Mouse (Mus musculus) testis, postnatal 14 days (tissue): Measurements from ENCODE around the gene Taf8.

ENCODE experiments used
- DNase-seq: peaks from one replicate; pipeline ENCODE4 v3.0.0; 2021; ENCODE audit warnings: low spot score

Taf8 gene

GRCm38 (mm10) chr17:47501946-47502706 lies at the start of gene Taf8:
Gene Taf8 (minus strand): TSS chr17:47502292.
- peak; percentile 92 for DNase-seq

- DNase-seq, result no peak
Measured at GRCm38 (mm10) chr17:47551049-47551448, 49.0 kb upstream of the Taf8 start.

GRCm38 (mm10) chr17:47545861-47546331 lies 43.8 kb upstream of the Taf8 start:
- no peak for DNase-seq

- no peak for DNase-seq
Measured at GRCm38 (mm10) chr17:47545154-47545553, 43.1 kb upstream of the Taf8 start.

- no peak for DNase-seq
Measured at GRCm38 (mm10) chr17:47543051-47543650, 41.1 kb upstream of the Taf8 start.

- DNase-seq, result no peak
Measured at GRCm38 (mm10) chr17:47542061-47542460, 40.0 kb upstream of the Taf8 start.

- no peak for DNase-seq
Measured at GRCm38 (mm10) chr17:47539128-47539527, 37.0 kb upstream of the Taf8 start.

GRCm38 (mm10) chr17:47538049-47538448 lies 36.0 kb upstream of the Taf8 start:
- DNase-seq, result no peak

- DNase-seq, result no peak
Measured at GRCm38 (mm10) chr17:47535812-47536236, 33.7 kb upstream of the Taf8 start.

GRCm38 (mm10) chr17:47533691-47534090 lies 31.6 kb upstream of the Taf8 start:
- no peak for DNase-seq

GRCm38 (mm10) chr17:47532364-47532763 lies 30.3 kb upstream of the Taf8 start:
- no peak for DNase-seq

GRCm38 (mm10) chr17:47531387-47531818 lies 29.3 kb upstream of the Taf8 start:
- DNase-seq, result no peak

GRCm38 (mm10) chr17:47529595-47529994 lies 27.5 kb upstream of the Taf8 start:
- no peak for DNase-seq

- no peak for DNase-seq
Measured at GRCm38 (mm10) chr17:47528919-47529318, 26.8 kb upstream of the Taf8 start.

GRCm38 (mm10) chr17:47527581-47528300 lies 25.6 kb upstream of the Taf8 start:
- no peak for DNase-seq

GRCm38 (mm10) chr17:47526856-47527520 lies 24.9 kb upstream of the Taf8 start:
- no peak for DNase-seq

- no peak for DNase-seq
Measured at GRCm38 (mm10) chr17:47524991-47525390, 22.9 kb upstream of the Taf8 start.

- no peak for DNase-seq
Measured at GRCm38 (mm10) chr17:47524055-47524454, 22.0 kb upstream of the Taf8 start.

GRCm38 (mm10) chr17:47523211-47523682 lies 21.2 kb upstream of the Taf8 start:
- no peak for DNase-seq

GRCm38 (mm10) chr17:47522536-47522935 lies 20.4 kb upstream of the Taf8 start:
- no peak for DNase-seq

- DNase-seq, result peak; percentile 69
Measured at GRCm38 (mm10) chr17:47521551-47522258, 19.6 kb upstream of the Taf8 start.
